Mouse (Mus musculus) testis, adult 2 months (tissue): ENCODE results near the gene Eme2.

ENCODE experiments used
- CTCF ChIP-seq: fragments of 200-500 bp; IDR thresholded peaks from 2 replicates; pipeline ENCODE4 v1.5.1; 2012; ENCODE audit warnings: low read depth, mild to moderate bottlenecking, inconsistent platforms, low read length, moderate library complexity; ENCODE audit not compliant: control insufficient read depth, insufficient read depth, insufficient replicate concordance
- POLR2A ChIP-seq: fragments of 200-500 bp; IDR thresholded peaks from 2 replicates; pipeline ENCODE4 v1.6.1; 2012; ENCODE audit warnings: low read depth, mild to moderate bottlenecking, inconsistent platforms, low read length, moderate library complexity; ENCODE audit not compliant: control insufficient read depth

DNA sequence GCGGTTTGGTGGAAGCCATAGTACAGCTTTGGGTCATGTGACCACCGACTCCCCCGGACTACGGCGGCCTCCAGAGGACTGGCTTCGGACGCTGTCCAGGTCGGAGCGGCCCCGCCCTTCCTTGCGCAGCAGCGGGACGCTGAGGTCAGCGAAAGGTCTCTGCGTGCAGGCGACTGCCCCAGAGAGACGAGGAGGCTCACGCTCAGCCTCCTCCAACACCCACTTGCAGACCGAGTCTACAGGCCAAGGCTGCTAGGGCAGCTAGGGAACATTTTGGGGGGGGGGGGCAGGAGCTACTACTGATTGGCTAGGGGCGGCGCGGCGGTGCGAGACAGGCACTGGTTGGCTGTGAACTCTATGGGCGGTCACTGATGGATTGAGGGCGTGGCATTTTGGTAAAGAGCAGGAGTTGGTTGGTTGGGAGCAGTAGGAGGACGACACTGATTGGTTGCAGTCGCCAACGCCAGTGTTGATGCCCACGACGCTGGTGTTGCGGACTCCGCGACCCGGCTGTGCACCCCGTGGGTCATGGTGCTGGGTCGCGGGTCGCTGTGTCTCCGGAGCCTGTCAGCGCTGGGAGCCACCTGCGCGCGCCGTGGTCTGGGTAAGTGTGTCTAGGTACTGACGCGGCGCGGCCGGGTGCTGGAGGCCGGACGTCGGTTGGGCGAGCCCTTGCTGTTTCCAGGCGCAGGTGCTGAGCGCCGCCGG lies 44.7 kb downstream of the Eme2 start, which contains the start of gene Fahd1:
- peak; percentile 39; the same call in 1 of the 2 replicates for TF ChIP-seq POLR2A
- no peak for TF ChIP-seq CTCF
